Comparison of ENCODE assay signal across 10 mouse cellular contexts in the genomic region with DNA sequence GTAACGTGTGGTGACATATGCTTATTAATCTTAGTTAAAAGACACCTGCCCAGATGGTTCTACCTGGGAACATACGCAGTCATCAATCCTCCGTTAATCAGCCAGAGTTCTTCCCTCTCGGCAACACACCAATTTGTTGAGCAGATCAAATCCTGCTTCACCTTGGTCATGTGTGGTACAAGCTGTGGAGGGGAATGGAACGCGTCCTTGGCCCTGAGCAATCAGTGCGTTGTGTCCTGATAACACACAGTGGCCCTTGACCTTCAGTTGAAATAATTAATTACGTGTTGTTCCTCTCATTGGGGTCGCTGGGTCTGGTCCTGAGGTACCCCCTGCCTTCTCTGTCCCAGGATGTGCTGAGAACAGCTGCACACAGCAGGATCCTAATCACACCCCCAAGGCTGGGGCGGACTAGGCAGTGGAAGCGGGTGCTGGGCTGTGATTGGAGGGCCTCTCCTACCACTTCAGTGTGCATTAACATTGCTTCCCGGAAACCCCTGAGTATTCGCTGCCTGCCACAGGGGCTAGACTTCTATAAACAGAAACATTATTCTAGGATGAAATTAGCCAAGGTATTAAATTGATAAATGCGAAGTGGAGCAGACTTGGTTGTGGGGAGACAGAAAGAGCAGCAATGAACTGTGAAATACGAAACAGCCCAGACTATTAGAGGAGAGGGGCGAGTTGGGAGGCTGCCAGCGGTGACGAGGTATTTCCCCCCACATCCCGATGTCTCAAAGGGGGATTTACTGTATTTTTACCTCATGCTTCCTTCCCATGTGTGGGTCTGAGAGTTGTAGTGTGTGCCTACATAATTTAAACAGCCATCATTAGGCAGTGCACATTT.
A peak's percentile ranks its signal among the peaks of the same experiment; 100 is the strongest.
DNase-seq lines count a peak whose midpoint lies in the region; ATAC-seq lines count a peak whose summit lies in the region.
"Had no signal": no experiment of that assay in that cellular context is flagged by ENCODE, and none has a peak within 500 bp of the region (broad histone marks: within the 10 kb centered on the region; RNA-seq: fewer than 3 reads in every experiment).

No protein-coding gene starts in this region.

- H3K27me3 ChIP-seq in heart, embryonic 12.5 days (replicated peaks), result no peaks in the 10 kb centered on the region
- no peaks in the 10 kb centered on the region for H3K27me3 ChIP-seq in forebrain, embryonic 15.5 days
- H3K27me3 ChIP-seq: liver, embryonic 15.5 days had no signal

- no peak for ATAC-seq in heart, embryonic 12.5 days (ENCODE audit: insufficient number of reproducible peaks, low FRiP score)
- peak; percentile 80 for ATAC-seq in forebrain, embryonic 15.5 days (replicated peaks)
- ATAC-seq: CD4-positive, CD25-positive, alpha-beta regulatory T cell, adult 4 months had no signal

- peak overlapping the region; percentile 18 for H3K4me3 ChIP-seq in heart, embryonic 12.5 days
- peak overlapping the region; percentile 20; the same call in 1 of the 2 replicates for H3K4me3 ChIP-seq in forebrain, embryonic 15.5 days
- H3K4me3 ChIP-seq: liver, embryonic 15.5 days had no signal

- no peaks in the 10 kb centered on the region for H3K9me3 ChIP-seq in heart, embryonic 12.5 days (replicated peaks)
- H3K9me3 ChIP-seq in forebrain, embryonic 15.5 days, result no peaks in the 10 kb centered on the region
- H3K9me3 ChIP-seq: liver, embryonic 15.5 days had no signal

- H3K27ac ChIP-seq in heart, embryonic 12.5 days (ENCODE audit: poor library complexity, severe bottlenecking), result no peak overlapping the region
- H3K27ac ChIP-seq in forebrain, embryonic 15.5 days (replicated peaks), result no peak overlapping the region
- H3K27ac ChIP-seq: liver, embryonic 15.5 days had no signal

- no peak for DNase-seq in heart, postnatal 4 days
- peak; percentile 7 for DNase-seq in ZHBTc4 (ENCODE audit: low read depth, low spot score)
- peak; percentile 54 for DNase-seq in mesoderm, embryonic 11.5 days (ENCODE audit: low read depth, low spot score)
- no peak for DNase-seq in layer of hippocampus, adult 9-11 months
- DNase-seq in cerebellum, adult 9-10 months, result no peak
- DNase-seq in adrenal gland, adult 2 months, result no peak

- H3K4me1 ChIP-seq in heart, embryonic 12.5 days (replicated peaks), result peaks cover 15% of the 10 kb centered on the region
- peaks cover 17% of the 10 kb centered on the region for H3K4me1 ChIP-seq in forebrain, embryonic 15.5 days
- H3K4me1 ChIP-seq: liver, embryonic 15.5 days had no signal

- peak overlapping the region; percentile 59 for H3K4me2 ChIP-seq in heart, embryonic 12.5 days
- peak overlapping the region; percentile 39 for H3K4me2 ChIP-seq in forebrain, embryonic 15.5 days (replicated peaks)
- H3K4me2 ChIP-seq: liver, embryonic 15.5 days had no signal

- H3K9ac ChIP-seq in heart, embryonic 12.5 days, result 0 out of 2 replicates have a peak overlapping the region, but pooled peaks have one; percentile 28
- no peak overlapping the region for H3K9ac ChIP-seq in forebrain, embryonic 15.5 days (replicated peaks)
- H3K9ac ChIP-seq: liver, embryonic 15.5 days had no signal

- H3K36me3 ChIP-seq in heart, embryonic 12.5 days, result no peaks in the 10 kb centered on the region
- no peaks in the 10 kb centered on the region for H3K36me3 ChIP-seq in forebrain, embryonic 15.5 days
- H3K36me3 ChIP-seq: liver, embryonic 15.5 days had no signal

- 33% methylated on average over 19 of the region's 19 CpGs for WGBS in heart, embryonic 12.5 days
- WGBS in forebrain, embryonic 15.5 days, result 42% methylated on average over 19 of the region's 19 CpGs

Comparison
In these comparisons a context has a peak if more than half of its experiments do, and no peak if none do; other contexts are left out.
1. DNase-seq: peak in ZHBTc4 (single experiment) and mesoderm, embryonic 11.5 days (single experiment); none in heart, postnatal 4 days (single experiment), layer of hippocampus, adult 9-11 months (single experiment), cerebellum, adult 9-10 months (single experiment) and adrenal gland, adult 2 months (single experiment).